Mouse (Mus musculus) mouse embryonic stem cell (cell line): ENCODE measurements around the gene Stk10.

Source experiments
- in situ Hi-C, 2 experiments: fragments of 300-500 bp; cut with MboI; formaldehyde crosslinking; loops; 1 replicate in 1 of 2; 3 replicates in 1 of 2; pipeline ENCODE4 v1.14.3; 2019 to 2020; ENCODE audit warnings: low sequenced_read_pairs in 2 of 2, low pct_unique_long_range_greater_than_20kb in 1 of 2, mixed read lengths in 1 of 2; ENCODE audit not compliant: unreplicated experiment in 1 of 2

Stk10 gene

GRCm38 (mm10) chr11:32561465-32562355 lies 28.6 kb downstream of the Stk10 start:
- in situ Hi-C loops = no loop called here

- in situ Hi-C loops = no loop called here
Measured at GRCm38 (mm10) chr11:32562706-32563105, 29.6 kb downstream of the Stk10 start.

- in situ Hi-C loops = no loop called here
Measured at GRCm38 (mm10) chr11:32563660-32564059, 30.6 kb downstream of the Stk10 start.

- in situ Hi-C loops = no loop called here
Measured at GRCm38 (mm10) chr11:32564629-32565028, 31.5 kb downstream of the Stk10 start.

- in situ Hi-C loops = no loop called here
Measured at GRCm38 (mm10) chr11:32565088-32565487, 32.0 kb downstream of the Stk10 start.

- in situ Hi-C loops = no loop called here
Measured at GRCm38 (mm10) chr11:32566184-32566583, 33.1 kb downstream of the Stk10 start.

GRCm38 (mm10) chr11:32567000-32567855 lies 34.1 kb downstream of the Stk10 start:
- in situ Hi-C loops = no loop called here

- in situ Hi-C loops = no loop called here
Measured at GRCm38 (mm10) chr11:32568060-32568459, 35.0 kb downstream of the Stk10 start.

- in situ Hi-C loops = no loop called here
Measured at GRCm38 (mm10) chr11:32568637-32569293, 35.7 kb downstream of the Stk10 start.

- in situ Hi-C loops = no loop called here
Measured at GRCm38 (mm10) chr11:32571103-32571502, 38.0 kb downstream of the Stk10 start.

GRCm38 (mm10) chr11:32573669-32574068 lies 40.6 kb downstream of the Stk10 start:
- in situ Hi-C loops = no loop called here

GRCm38 (mm10) chr11:32575964-32576759 lies 43.1 kb downstream of the Stk10 start:
- in situ Hi-C loops = no loop called here

GRCm38 (mm10) chr11:32576760-32577050 lies 43.6 kb downstream of the Stk10 start:
- in situ Hi-C loops = no loop called here

GRCm38 (mm10) chr11:32580305-32580947 lies 47.3 kb downstream of the Stk10 start:
- in situ Hi-C loops = no loop called here

GRCm38 (mm10) chr11:32581031-32581430 lies 47.9 kb downstream of the Stk10 start:
- in situ Hi-C loops = no loop called here

GRCm38 (mm10) chr11:32582813-32583212 lies 49.7 kb downstream of the Stk10 start:
- in situ Hi-C loops = no loop called here

- in situ Hi-C loops = no loop called here
Measured at GRCm38 (mm10) chr11:32585996-32586395, 52.9 kb downstream of the Stk10 start.
